Mouse (Mus musculus): ENCODE data around the gene Pttg1ip.

- no peak for TF ChIP-seq POLR2A (IDR thresholded peaks at IDR 0.05; ENCODE audit: control insufficient read depth, low read depth, low read length)
- no peak for TF ChIP-seq CTCF (IDR thresholded peaks at IDR 0.05; ENCODE audit: control insufficient read depth, insufficient read depth, insufficient replicate concordance, low read depth, low read length)
These were observed 25.3 kb downstream of the Pttg1ip start for GRCm38 (mm10) chr10:77606855-77607254.

All from testis, adult 2 months (tissue).